Mouse (Mus musculus): ENCODE measurements around the gene 1110004F10Rik. TPM values are rescaled to one million over a fixed set of nuclear protein-coding genes. Genes with fewer than 3 reads are reported as not detected.

Gene 1110004F10Rik
- polyA plus RNA-seq (2017; shearing (Covaris generic)), result 212 TPM

DNA sequence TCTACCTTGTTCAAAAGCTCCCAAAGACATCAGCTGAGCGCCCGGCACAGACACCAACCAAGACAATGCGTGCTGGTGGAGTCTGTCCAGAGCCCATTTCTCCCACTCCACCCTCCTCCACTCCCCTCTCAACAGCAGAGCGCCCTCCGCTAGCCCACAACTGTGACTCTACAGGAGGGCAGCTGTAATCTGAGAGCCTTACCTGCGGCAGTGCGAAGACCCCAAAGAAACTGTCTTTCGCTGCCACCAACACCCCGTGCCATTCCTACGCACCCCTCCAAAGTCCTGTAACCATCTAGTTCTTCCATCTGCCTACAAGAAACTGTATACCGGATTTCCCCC lies at the start of gene 1110004F10Rik:
TSS of gene 1110004F10Rik (plus strand) at position 202 of the 342 bp plus-strand sequence.

GRCm38 (mm10) chr7:116038511-116038910 lies 686 bp upstream of the 1110004F10Rik start, which contains the start of gene Sox6:
TSS of gene Sox6 (minus strand) at chr7:116038796.

GRCm38 (mm10) chr7:116084366-116084765 lies 45.2 kb downstream of the 1110004F10Rik start, which contains the start of gene Gm4353:
TSS of gene Gm4353 (minus strand) at chr7:116084635.

Other genes starting within 250 kb of the 1110004F10Rik start
- not detected for gene Sox6, start 601 bp upstream of the 1110004F10Rik start, polyA plus RNA-seq (2017; shearing (Covaris generic))
- 1.1 TPM for gene Gm4353, start 45.2 kb downstream of the 1110004F10Rik start, polyA plus RNA-seq (2017; shearing (Covaris generic))

Measured in inflammation-experienced regulatory T-cells, adult 16 weeks (primary cell).